Mouse (Mus musculus) macrophage (primary cell): ENCODE measurements around the gene Ncoa3. TPM values are rescaled to one million over a fixed set of nuclear protein-coding genes. Genes with fewer than 3 reads are reported as not detected.

ENCODE experiments used
- H3K27ac ChIP-seq: fragments of 350-480 bp; formaldehyde crosslinking; 2 replicates; pipeline ENCODE4 v1.9.0; 2021
- H3K36me3 ChIP-seq: fragments of 350-480 bp; formaldehyde crosslinking; 2 replicates; pipeline ENCODE4 v1.9.0; 2021; ENCODE audit errors: inconsistent target
- H3K4me3 ChIP-seq: fragments of 350-480 bp; formaldehyde crosslinking; 2 replicates; pipeline ENCODE4 v1.9.0; 2021; ENCODE audit errors: inconsistent target
- H3K79me2 ChIP-seq: fragments of 350-480 bp; formaldehyde crosslinking; 2 replicates; pipeline ENCODE4 v1.9.0; 2021; ENCODE audit errors: inconsistent target
- WGBS: methylation state at CpG from one replicate; pipeline ENCODE4 v1.1.7; 2026; ENCODE audit warnings: inconsistent platforms; ENCODE audit not compliant: missing documents; 5-methylcytosine and 5-hydroxymethylcytosine counted together
- polyA plus RNA-seq: library from polyadenylated mRNA; stranded (reverse); fragments of 250-400 nt; gene quantifications from 3 replicates; pipeline ENCODE4 v1.2.4, GENCODE M21; 2018; ENCODE audit warnings: inconsistent platforms

The Ncoa3 gene
- polyA plus RNA-seq, 1 experiment from 2014 or later: 65.0 TPM

DNA sequence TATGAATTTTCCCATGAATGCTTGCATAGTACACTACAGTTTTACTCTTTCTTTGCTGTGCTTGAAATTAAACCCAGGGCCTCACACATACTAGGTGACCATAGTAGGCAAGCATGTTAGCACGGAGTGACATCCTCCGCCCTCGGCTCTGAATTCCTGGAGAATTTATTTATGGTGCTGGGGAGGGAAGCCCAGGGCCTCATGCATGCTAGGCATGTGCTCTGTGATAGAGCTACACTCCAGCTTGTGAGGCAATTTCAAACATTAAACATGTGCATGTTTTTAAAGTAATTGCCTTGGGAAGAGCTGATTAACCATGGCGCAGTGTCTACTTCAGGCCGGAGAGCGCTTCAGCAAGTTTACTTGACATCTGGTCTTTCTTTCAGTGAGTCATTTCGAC, 56.4 kb downstream of the Ncoa3 start:
- peaks cover 100% of the 10 kb centered on the region for H3K79me2 ChIP-seq
- peaks cover 69% of the 10 kb centered on the region for H3K36me3 ChIP-seq
- H3K4me3 ChIP-seq: no peak overlapping the region
- H3K27ac ChIP-seq: no peak overlapping the region
- WGBS: over 99% methylated on average over 7 of the region's 7 CpGs

DNA sequence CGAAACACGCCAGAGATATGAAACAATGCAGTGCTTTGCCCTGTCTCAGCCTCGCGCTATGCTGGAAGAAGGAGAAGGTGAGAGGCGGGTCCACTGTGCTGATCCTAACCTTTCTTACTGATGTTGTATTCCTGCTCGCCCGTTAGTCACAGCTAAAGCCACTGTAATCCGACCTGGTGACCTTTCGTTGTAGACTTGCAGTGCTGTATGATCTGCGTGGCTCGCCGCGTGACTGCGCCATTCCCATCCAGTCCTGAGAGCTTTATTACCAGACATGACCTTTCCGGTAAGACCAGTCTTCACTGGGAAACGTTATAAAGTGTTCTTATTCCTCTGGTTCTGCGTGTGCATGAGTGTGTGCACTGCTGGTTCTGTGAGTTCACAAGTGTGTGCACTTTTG, 59.0 kb downstream of the Ncoa3 start:
- H3K27ac ChIP-seq: no peak overlapping the region
- WGBS: 97% methylated on average over 17 of the region's 17 CpGs

DNA sequence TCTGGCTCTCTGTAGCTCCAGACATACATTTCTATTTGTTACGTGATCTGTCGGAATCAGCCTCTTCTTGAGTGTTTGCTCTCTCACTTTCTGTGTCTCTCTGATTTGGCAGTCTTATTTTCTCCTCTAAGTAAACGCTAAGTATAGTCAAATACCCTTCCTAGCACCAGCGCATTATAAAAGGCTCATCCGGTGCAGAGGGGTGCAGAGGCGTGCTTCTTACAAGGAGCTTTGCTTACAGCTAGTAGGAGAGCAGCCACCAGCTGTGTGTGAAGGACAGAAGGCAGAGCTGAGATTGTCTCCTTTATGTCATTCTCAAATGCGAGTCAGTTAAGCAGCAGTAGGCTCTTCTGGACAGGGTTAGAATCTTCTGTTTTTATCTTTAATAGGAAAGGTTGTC, 59.5 kb downstream of the Ncoa3 start:
- H3K27ac ChIP-seq: no peak overlapping the region
- 99% methylated on average over 7 of the region's 7 CpGs for WGBS
- H3K79me2 ChIP-seq: peaks cover 100% of the 10 kb centered on the region
- peaks cover 96% of the 10 kb centered on the region for H3K36me3 ChIP-seq
- H3K4me3 ChIP-seq: no peak overlapping the region

More for the DNA sequence above, 59.0 kb downstream of the Ncoa3 start:
- peaks cover 100% of the 10 kb centered on the region for H3K79me2 ChIP-seq
- H3K36me3 ChIP-seq: peaks cover 94% of the 10 kb centered on the region
- H3K4me3 ChIP-seq: no peak overlapping the region

DNA sequence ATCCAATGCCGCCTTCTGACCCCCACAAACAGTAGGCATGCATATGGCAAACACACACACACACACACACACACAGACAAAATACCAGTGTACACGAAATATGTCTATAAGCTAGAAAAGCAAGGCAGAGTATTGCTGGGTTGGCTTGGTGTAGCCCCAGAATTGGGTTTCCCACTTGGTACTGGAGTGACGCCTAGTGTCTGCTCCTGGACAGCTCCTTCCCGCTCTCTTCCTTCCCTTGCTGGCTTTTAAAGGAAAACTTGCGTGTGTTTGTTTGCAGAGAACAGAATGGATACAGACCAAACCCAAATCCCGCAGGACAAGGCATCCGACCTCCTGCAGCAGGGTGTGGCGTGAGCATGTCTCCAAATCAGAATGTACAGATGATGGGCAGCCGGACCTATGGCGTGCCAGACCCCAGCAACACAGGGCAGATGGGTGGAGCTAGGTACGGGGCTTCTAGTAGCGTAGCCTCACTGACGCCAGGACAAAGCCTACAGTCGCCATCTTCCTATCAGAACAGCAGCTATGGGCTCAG, 61.6 kb downstream of the Ncoa3 start:
- no peak overlapping the region for H3K27ac ChIP-seq
- WGBS: 93% methylated on average over 12 of the region's 14 CpGs
- peaks cover 92% of the 10 kb centered on the region for H3K79me2 ChIP-seq
- peaks cover 96% of the 10 kb centered on the region for H3K36me3 ChIP-seq
- no peak overlapping the region for H3K4me3 ChIP-seq

DNA sequence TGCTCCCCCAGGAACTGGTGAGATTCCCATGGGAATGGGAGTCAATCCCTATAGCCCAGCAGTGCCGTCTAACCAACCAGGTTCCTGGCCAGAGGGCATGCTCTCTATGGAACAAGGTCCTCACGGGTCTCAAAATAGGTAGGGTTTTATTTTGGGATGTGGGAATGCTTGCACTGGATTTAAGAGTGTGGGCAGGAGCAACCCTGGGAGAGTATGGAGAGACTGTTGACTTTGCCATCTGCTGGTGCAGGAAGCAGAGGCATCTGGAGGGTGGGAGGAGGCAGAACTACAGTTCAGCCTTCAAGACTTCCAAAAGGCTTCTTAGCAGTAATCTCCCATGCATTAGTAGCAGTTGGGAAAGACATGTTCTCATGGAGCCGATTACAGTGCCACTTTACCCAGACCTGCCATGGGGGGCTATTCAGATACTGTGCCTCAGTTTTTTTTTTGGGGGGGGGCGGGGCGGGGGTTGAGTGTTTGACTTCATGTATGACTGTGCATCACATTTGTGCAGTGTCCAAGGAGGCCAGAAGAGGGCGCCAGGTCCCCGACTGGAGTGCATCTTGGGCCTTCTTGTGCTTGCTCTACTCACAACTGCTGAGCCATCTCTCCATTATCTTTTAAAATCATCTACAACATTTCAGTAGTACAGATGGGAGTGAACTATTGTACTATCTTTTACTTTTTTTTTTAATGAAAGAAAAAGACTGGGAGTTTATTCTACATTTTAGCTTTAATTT, 67.4 kb downstream of the Ncoa3 start:
- Histone ChIP-seq H3K36me3 (peaks cover 95% of the 10 kb centered on the region), H3K79me2 (peaks cover 87% of the 10 kb centered on the region), H3K27ac (no peak overlapping the region), H3K4me3 (no peak overlapping the region)
- WGBS: 79% methylated on average over 6 of the region's 7 CpGs

DNA sequence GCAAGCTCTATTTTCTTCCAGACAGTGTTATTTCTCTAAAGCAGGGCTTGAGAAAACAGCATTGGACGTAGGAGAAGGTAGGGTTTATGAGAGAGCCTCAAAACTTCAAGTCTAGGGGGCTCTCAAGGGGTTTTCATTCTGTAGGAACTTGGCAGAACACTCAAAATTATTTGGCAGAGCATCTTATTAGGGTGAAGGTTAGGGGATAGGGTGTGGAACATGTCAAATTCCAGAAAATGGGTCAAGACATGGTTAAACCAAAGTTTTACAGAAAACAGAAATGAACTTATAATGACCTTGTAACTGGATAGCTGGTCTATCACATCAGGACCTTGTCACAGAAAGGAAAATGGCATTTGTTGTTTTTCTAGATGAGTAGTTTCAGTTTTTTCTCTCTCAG, 69.6 kb downstream of the Ncoa3 start:
- H3K4me3 ChIP-seq: no peak overlapping the region
- no peak overlapping the region for H3K27ac ChIP-seq
- 100% methylated on average over 1 of the region's 1 CpGs for WGBS
- peaks cover 90% of the 10 kb centered on the region for H3K36me3 ChIP-seq
- H3K79me2 ChIP-seq: peaks cover 82% of the 10 kb centered on the region

DNA sequence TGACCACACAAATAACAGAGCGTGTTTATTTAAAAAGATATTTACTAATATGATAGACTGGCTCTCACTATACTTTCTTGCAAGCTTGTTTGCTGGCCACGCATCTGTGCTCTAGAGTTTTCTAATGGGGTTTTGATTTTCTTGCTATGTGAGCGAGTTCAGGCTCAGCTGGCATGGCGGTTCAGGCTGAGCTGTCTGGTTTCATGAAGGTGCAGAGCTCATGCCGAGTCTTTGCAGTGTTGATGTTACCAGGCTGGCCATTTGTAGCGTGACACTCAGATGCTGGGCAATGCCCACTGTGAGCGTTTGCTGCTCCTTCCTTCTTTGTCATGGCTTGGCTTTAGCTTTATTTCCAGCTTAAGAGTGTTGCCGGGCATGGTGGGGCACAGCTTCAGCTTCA, 70.0 kb downstream of the Ncoa3 start:
- Histone ChIP-seq H3K27ac (no peak overlapping the region), H3K36me3 (peaks cover 92% of the 10 kb centered on the region), H3K4me3 (no peak overlapping the region), H3K79me2 (peaks cover 79% of the 10 kb centered on the region)
- 95% methylated on average over 8 of the region's 8 CpGs for WGBS

DNA sequence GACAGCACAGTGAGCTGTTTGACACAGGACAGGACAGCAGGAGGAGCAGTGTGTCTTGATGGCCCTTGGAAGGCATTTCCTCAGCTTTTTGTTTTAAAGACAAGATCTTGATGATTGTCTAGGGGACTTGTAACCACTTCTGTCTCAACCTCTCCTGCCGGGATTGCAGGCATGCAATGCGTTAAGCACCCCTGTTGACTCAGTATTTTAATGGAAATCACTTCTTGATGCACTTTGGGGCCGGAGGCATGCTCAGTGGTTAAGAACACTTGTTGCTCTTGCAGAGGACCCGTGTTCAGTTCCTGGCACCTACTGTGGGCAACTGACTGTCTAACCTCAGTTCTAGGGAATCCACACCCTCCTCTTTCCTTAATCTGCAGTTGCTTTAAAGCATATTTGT, 74.0 kb downstream of the Ncoa3 start:
- WGBS: 91% methylated on average over 4 of the region's 4 CpGs
- peaks cover 48% of the 10 kb centered on the region; the same call in 1 of the 2 replicates for H3K79me2 ChIP-seq
- no peak overlapping the region for H3K27ac ChIP-seq
- H3K36me3 ChIP-seq: peaks cover 90% of the 10 kb centered on the region
- H3K4me3 ChIP-seq: no peak overlapping the region

DNA sequence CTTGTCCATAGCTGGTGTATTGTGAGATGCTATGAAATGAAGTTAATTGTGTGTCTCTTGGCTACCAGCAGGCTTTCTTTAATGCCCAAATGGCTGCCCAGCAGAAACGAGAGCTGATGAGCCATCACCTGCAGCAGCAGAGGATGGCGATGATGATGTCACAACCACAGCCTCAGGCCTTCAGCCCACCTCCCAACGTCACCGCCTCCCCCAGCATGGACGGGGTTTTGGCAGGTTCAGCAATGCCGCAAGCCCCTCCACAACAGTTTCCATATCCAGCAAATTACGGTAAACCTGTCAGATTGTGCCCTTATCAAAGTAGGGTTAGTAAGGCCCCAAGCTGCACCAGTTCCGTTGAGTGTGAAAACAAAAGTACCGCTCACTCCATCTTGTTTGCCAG, 75.8 kb downstream of the Ncoa3 start:
- whole genome bisulfite sequencing: 93% methylated on average over 9 of the region's 9 CpGs
- Histone ChIP-seq H3K27ac (no peak overlapping the region), H3K36me3 (peaks cover 83% of the 10 kb centered on the region), H3K4me3 (no peak overlapping the region), H3K79me2 (peaks cover 29% of the 10 kb centered on the region; the same call in 1 of the 2 replicates)

DNA sequence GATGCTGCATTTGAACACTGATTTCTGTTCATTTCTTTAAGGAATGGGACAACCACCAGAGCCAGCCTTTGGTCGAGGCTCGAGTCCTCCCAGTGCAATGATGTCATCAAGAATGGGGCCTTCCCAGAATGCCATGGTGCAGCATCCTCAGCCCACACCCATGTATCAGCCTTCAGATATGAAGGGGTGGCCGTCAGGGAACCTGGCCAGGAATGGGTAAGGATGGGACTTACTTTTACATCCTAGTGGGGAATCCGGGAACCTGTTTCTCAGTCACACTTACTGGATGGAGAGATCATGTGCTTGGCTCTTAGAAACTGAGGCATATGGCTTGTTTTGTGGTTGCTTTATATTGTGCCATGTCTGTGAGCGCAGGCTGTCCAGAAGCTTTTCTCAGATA, 76.7 kb downstream of the Ncoa3 start:
- no peak overlapping the region for H3K27ac ChIP-seq
- 98% methylated on average over 5 of the region's 5 CpGs for WGBS
- peaks cover 20% of the 10 kb centered on the region; the same call in 1 of the 2 replicates for H3K79me2 ChIP-seq
- no peak overlapping the region for H3K4me3 ChIP-seq
- H3K36me3 ChIP-seq: peaks cover 74% of the 10 kb centered on the region

DNA sequence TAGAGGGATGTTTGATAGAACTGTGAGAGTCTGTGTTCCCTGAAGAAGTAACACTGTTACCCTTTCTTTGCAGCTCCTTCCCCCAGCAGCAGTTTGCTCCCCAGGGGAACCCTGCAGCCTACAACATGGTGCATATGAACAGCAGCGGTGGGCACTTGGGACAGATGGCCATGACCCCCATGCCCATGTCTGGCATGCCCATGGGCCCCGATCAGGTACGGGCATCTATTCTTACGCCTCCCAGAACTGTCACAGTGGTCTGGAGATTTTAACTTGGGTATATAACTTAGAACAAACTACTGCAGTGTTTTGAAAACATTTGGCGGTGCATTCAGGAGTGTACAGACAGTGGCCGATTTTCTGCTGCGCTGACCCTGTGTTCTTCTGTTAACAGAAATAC, 77.3 kb downstream of the Ncoa3 start:
- Histone ChIP-seq H3K27ac (no peak overlapping the region), H3K36me3 (peaks cover 69% of the 10 kb centered on the region), H3K4me3 (no peak overlapping the region), H3K79me2 (peaks cover 16% of the 10 kb centered on the region; the same call in 1 of the 2 replicates)
- 96% methylated on average over 7 of the region's 7 CpGs for WGBS

DNA sequence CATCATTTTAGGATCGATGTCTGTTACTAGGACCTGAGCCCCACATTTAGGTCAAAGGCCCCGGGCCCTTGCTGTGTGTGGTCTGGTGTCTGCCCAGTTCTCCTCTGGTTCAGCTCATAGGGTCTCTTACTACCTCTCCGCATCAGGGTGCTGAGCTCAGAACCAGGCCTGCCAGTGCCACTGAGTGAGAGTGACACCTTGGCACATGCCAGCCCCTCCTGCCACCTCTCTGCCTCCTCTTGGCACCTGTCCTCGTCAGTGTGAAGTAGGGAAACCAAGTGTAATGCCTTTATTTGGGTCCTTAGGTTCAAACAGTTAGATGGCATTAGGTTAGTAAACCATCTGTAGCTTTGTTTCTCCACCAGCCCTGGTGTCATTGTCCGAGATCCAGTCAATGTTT, 79.0 kb downstream of the Ncoa3 start:
- Histone ChIP-seq H3K79me2 (peaks cover 4% of the 10 kb centered on the region; the same call in 1 of the 2 replicates), H3K36me3 (peaks cover 57% of the 10 kb centered on the region)

DNA sequence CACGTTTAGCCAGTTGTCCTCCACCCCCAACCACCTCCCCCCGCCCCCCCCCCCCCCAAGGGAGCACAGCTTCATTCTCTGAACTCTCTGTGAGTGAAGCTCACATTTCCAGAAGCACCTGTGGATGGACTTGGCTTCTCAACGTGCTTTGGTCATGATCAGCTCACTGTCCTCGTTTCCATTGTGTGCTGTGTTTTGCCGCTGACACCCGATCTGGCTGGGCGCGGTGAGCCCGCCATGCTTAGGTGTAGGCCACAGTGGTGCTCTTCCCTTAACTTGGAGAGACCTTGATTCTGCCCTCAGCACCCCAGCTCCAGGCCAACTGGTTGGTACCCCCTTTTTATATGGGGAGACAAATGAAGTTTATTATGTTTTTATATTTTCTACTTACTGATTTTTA, 79.5 kb downstream of the Ncoa3 start:
- Histone ChIP-seq H3K36me3 (peaks cover 53% of the 10 kb centered on the region), H3K4me3 (no peak overlapping the region), H3K27ac (no peak overlapping the region), H3K79me2 (no peaks in the 10 kb centered on the region; the same call in 1 of the 2 replicates)
- 83% methylated on average over 7 of the region's 9 CpGs for WGBS

More for the DNA sequence above, 79.0 kb downstream of the Ncoa3 start:
- no peak overlapping the region for H3K27ac ChIP-seq
- H3K4me3 ChIP-seq: no peak overlapping the region
- WGBS: 93% methylated on average over 5 of the region's 5 CpGs

DNA sequence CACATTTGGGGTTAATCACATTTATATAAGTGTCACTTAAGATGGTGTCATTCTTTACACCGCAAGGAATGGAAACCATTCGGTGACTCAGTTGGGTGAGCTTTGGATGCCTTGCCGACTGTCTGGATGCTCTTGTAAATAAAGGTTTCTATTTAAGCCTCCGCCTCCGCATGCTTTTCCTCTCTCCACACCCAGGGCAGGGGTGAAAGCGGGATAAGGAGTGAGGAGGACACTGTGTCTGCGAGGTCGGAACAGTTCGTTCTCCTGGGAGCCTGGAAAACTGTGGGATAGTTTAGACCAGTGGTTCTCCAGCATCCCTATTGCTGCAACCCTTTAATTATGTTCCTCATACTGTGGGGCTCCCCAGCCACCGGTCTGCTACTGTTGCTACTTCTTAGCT, 80.6 kb downstream of the Ncoa3 start:
- no peak overlapping the region for H3K4me3 ChIP-seq
- 93% methylated on average over 10 of the region's 10 CpGs for WGBS
- no peak overlapping the region for H3K27ac ChIP-seq
- H3K36me3 ChIP-seq: peaks cover 43% of the 10 kb centered on the region
- H3K79me2 ChIP-seq: no peaks in the 10 kb centered on the region

DNA sequence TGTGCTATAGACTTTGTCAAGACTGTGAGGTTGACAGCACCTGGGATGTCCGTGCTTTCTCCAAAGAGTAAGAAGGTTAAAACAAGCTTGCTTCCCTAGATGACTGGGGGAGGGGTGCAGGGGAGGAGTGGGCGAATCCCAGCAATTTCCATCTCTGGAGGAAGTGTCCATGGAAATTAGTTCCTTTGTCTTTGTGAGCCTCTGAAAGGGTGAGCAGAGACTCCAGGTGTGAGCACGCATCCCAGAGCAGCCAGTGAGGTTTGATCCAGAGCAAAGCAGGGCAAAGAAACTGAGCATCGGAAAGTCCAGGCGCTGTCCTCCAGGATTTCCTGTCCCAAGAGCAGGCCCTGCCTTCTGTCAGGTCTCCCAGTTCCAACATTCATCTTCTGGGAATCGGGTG, 81.9 kb downstream of the Ncoa3 start:
- peaks cover 31% of the 10 kb centered on the region for H3K36me3 ChIP-seq
- WGBS: 90% methylated on average over 6 of the region's 6 CpGs
- H3K4me3 ChIP-seq: no peak overlapping the region
- no peaks in the 10 kb centered on the region for H3K79me2 ChIP-seq
- no peak overlapping the region for H3K27ac ChIP-seq
